Mouse (Mus musculus) lung, adult 2 months (tissue): Measurements from ENCODE around the gene Agap1.

Experiments used
- CTCF ChIP-seq: fragments of 200-500 bp; IDR thresholded peaks from 2 replicates; pipeline ENCODE4 v1.5.1; 2011; ENCODE audit warnings: mild to moderate bottlenecking, low read length, control low read depth; ENCODE audit not compliant: insufficient read depth
- POLR2A ChIP-seq: fragments of 200-500 bp; IDR thresholded peaks from 2 replicates; pipeline ENCODE4 v1.6.1; 2011; ENCODE audit warnings: low read depth, mild to moderate bottlenecking, control low read depth, low read length, borderline replicate concordance; ENCODE audit errors: extremely low read depth

DNA sequence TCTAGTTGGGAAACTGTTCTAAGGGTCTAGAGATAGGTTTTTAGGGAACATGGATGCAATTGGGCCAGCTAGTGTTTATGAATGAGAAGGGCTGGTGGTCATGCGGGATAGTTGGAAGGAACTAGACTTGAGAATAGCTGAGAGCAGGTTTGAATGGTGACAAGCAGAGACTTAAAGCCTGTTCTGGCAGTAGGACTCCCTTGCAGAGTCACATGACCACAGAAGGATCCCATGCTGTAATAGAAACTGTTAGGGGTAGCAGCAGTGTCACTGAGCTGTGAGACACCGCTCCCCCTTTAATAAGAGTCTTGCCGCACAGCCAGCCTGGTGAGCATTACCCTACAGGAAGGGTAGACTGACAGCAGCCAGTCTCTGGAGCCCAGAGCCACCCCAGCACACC, 201.6 kb downstream of the Agap1 start:
- TF ChIP-seq CTCF (no peak), POLR2A (no peak)
